Mouse (Mus musculus) skeletal muscle tissue, adult 2 months (tissue): ENCODE results near the gene Pou3f1.
"Not testable (repeated sequence)": the region's sequence is repeated elsewhere in the genome, so short reads cannot be mapped to it uniquely, and the experiment has no call there.

ENCODE experiments used
- DNase-seq: peaks from one replicate; pipeline ENCODE4 v3.0.0-alpha.2; 2012; ENCODE audit warnings: low read depth, low spot score

Gene Pou3f1

DNA sequence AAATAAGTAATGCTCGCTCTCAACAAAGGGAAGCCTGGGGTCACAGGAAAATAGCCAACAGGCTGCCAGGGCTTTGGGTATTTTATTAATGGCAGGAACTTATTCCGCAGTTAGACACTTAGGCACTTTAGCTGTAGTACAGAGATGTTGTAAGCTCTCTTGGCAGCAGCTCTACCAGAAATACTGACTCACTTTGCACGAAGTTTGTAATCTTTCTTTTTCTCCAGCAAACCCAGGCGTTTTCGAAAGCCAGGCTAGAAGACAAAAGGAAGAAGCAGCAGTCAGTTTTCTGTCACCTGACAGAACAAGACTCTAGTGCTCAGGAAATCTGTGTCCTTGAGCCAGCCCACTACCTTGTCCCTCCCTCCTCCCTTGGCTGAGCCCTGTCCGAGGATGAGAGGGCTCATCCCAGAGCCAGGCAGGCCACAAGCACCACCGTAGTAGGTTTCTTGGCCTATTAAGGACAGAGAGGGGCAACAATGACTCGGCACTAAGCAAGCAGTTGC lies 29.3 kb downstream of the Pou3f1 start:
- DNase-seq: no peak

DNA sequence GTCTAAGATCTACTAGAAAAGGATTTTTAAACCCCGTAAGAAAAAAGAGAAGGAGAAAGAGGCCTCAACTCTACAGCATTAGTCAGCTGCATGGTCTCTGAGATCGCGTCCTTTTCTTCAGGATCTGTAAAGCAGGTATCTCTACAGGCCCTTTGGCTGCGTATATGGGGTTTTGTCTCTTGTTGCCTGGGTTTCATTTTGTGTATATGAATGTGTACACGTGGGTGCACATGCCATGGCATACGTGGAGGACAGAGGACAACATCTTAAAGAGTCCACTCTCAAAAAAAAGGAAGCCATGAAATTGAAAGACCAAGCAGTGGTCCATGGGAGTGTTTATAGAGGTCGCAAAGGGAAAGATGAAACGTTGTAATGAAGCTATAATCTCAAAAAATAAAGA lies 34.8 kb downstream of the Pou3f1 start:
- DNase-seq: no peak

GRCm38 (mm10) chr4:124692416-124692861 lies 35.8 kb downstream of the Pou3f1 start:
- no peak for DNase-seq

GRCm38 (mm10) chr4:124693135-124693894 lies 36.7 kb downstream of the Pou3f1 start, which contains the start of gene Utp11:
Gene Utp11 (minus strand): TSS chr4:124693600.
- DNase-seq: peak; percentile 91

DNA sequence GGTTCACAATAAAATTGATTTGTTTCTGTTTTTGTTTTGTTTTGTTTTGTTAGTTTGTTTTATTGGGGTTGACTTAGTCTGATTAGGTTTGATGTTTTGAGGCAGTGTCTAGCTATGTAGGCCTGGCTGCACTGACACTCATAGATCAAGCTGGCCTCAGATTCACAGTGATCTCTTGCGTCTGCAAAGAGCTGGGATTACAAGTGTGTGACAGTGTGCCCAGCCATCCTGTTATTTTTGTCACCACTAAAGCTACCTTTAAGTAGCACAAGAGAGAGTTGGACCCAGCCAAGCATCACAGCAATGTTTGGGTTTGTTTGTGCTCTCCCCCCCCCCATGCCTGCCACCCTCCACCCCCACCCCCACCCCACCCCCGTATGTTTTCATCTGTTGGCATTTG lies 38.0 kb downstream of the Pou3f1 start:
- peak; percentile 77 for DNase-seq

GRCm38 (mm10) chr4:124695786-124696516 lies 39.3 kb downstream of the Pou3f1 start:
- DNase-seq: peak; percentile 90

DNA sequence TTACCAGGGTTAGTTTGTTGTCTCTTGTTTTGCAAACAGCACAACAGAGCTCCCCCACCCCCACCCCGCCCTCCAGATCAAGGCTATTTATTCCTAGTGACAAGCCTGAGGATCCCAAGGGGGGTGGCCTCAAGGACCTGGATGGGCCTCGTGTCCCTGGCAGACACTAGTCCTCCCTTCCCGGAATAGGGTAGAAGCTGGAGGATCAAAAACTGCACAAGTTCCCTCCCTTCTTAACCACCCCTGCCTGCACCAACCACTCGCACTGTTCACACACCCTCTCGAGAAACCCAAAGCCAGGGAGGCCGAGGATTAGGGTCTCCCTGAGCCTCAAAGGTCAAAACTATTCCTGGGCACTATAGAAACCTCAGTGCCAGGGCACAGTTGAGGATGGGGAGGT lies 43.2 kb downstream of the Pou3f1 start:
- DNase-seq: peak; percentile 90

DNA sequence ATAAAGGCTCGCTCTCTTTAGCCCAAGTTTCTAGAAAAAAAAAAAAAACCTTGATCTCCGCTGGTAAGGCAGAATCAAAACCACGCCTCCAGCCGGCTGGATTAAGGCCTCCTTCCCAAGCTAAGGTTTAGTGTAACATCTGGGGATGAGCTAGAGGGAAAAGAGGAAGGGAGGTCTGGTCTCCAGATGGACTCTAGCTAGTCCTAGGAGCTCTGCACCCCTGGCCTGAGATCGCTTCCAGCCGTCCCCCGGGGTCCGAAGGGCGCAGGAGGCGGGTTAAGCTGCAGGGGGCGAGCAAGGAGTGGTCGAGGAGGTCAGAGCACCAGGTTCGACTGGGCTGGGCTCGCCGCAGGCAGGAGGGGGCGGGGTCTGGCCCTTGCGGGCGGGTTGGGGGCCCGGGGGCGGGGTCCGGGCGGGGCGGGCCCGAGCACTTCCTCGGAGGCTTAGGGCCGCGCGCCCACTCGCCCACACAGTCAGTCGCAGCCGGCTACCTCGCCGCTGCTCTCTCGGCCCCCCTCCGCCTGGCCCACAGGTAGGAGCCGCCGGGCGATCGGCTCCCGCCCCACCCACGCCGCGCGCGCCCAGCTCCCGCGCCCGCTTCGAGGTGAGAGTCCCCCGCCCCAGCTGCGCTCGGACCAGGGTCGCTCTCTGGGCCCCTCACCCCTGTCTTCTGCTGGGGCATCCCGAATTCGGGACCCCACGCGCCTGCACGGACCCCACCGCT lies 43.8 kb downstream of the Pou3f1 start, which contains the start of gene Fhl3:
Gene Fhl3 (plus strand): TSS at position 454 of the 724 bp plus-strand sequence.
- DNase-seq: peak; percentile 79

GRCm38 (mm10) chr4:124701052-124701845 lies 44.6 kb downstream of the Pou3f1 start:
- peak; percentile 89 for DNase-seq

GRCm38 (mm10) chr4:124701916-124702315 lies 45.3 kb downstream of the Pou3f1 start:
- DNase-seq: peak; percentile 80

DNA sequence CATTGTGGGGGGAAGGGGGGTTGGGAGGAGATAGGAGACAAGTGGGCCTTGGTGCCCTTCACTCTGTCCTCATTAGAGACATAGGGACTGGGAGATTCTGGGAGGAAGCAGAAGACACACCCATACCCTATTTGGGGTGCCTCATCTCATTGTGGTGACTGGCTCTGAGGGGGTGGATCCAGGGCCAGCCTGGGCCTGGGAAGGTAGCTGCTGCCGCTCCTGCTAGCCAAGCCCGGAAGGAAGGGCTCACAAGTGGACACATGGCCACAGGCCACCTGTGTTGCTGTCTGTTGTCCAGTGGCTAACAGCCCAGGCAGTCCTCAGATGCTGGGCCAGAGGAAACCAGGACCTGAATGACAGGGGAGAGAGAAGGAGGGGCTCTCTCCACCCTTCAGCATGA lies 46.8 kb downstream of the Pou3f1 start:
- peak; percentile 81 for DNase-seq

DNA sequence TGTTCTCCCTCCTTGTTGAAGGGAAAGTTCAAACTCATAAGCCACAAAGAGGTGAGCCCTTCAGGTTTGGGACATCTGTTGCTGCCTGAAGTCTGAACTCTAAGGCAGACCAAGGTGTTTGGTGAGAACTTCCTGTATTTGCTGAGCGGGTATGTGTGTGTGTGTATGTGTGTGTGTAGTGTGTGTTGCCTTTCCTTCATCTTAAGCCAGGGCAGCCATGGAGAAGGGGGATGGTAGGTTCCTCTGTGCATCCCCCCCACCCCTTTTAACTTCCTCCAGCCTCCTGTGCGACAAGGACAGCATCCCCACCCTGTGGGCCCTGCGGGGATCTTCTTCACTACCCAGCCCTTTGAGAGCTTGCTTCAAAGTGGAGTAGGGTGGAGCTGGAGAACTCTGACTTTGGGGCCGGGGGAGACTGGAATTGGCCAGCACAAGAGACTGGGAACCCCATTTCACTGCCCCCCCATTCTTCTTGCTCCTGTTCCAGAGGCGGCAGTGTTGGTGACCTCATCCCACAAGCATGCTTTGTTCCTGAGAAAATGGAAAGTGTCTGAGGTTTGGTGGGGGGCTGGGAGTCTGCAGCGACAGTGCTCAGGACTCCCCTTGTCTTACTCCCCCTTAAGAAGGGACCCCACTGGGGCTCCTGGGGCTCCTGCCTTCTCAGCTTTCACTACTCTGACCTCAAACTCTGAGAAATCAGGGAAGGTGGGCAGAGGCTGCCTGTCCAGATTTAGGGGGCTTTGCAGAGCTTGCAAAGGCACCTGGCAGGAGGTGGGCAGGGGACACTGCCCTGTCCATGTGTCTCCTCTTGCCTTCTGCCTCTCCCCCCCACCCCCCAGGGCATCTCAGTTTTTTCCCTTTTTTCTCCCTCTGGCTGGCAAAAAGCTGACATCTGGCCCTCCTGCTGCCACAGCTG lies 47.5 kb downstream of the Pou3f1 start:
- DNase-seq: no peak

DNA sequence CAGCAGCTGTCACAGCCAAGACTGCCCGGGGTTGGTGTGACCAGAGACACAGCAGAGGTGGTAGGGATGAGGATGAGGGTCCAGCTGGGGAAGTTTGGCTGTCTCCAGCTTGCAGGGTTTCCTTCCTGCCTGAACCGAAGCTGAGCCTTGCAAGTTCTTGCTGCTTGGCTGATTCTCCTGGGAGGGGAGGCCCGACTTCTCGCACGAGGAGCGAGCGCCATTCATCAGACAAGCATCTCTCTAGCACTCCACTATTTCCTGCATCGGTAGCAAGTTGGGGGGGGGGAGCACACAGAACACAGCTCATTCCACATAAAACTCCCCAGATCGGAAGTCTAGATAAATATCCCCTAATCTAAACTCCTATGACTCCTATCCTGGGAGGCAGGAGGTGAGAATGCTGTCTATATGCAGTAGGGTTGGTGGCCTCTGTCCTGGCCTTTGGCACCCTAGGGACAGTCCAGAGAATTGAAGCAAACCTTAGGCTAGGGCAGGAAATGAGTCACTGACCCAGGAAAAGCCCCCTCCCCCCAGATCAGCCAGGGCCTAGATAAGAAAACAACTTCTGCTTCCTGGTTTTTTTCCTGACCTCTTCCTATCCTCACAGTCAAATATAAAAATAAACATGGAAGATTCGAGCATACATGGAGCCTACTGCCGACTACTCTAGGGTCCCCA lies 48.3 kb downstream of the Pou3f1 start:
- no peak for DNase-seq

DNA sequence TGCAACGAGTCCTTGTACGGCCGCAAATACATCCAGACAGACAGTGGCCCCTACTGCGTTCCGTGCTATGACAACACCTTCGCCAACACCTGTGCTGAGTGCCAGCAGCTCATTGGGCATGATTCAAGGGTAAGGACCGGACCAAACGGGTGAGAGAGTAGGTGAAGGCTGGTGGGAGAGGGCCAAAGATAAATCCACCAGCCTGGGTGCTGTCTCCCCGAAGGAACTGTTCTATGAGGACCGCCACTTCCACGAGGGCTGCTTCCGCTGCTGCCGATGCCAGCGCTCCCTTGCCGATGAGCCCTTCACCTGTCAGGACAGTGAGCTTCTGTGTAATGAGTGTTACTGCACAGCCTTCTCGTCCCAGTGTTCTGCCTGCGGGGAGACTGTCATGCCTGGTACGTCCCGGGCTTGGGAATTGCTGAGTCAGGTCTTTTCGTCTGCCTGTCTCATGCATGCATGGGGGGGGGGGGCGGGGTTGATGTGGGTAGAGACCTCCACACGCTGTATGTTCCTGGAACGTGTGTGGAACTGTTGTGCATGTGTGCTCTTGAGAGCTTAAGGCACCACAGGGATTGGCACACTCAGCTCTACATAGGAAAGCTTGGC lies 49.2 kb downstream of the Pou3f1 start:
- no peak for DNase-seq

- not testable (repeated sequence) for DNase-seq
Measured at GRCm38 (mm10) chr4:124707381-124708199, 51.0 kb downstream of the Pou3f1 start.

DNA sequence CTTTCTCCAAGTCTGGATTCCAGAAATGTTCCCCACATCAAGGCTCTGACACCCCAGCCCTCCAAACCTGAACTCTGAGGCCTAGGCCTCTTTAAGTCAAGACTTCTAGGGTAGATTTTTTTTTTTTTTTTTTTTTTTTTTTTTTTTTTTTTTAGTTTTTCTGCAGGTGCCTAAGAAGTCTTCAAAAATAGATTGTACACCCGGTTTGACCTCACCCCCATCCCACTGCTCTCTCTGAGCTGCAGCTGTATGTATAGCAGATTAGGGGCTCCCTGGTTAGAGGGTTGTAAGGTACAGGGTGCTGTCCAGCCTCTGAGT lies 51.6 kb downstream of the Pou3f1 start:
- DNase-seq: not testable (repeated sequence)

- peak; percentile 88 for DNase-seq
Measured at GRCm38 (mm10) chr4:124708518-124709477, 52.2 kb downstream of the Pou3f1 start.
